Mouse (Mus musculus) brain, embryonic 18.5 days (tissue): ENCODE results near the gene Depdc5.

Experiments
- DNase-seq: peaks from one replicate; pipeline ENCODE4 v3.0.0-alpha.2; 2012; ENCODE audit warnings: low read depth, low spot score

Gene Depdc5

GRCm38 (mm10) chr5:32998783-32999182 is 135.3 kb downstream of the Depdc5 start:
- DNase-seq: no peak

GRCm38 (mm10) chr5:33001111-33001510 is 137.6 kb downstream of the Depdc5 start:
- no peak for DNase-seq

- DNase-seq: no peak
These were observed 139.3 kb downstream of the Depdc5 start for GRCm38 (mm10) chr5:33002781-33003180.

- no peak for DNase-seq
These were observed 140.0 kb downstream of the Depdc5 start for GRCm38 (mm10) chr5:33003500-33003899.

- no peak for DNase-seq
These were observed 140.6 kb downstream of the Depdc5 start for GRCm38 (mm10) chr5:33004110-33004509.

GRCm38 (mm10) chr5:33005442-33006145 is 142.1 kb downstream of the Depdc5 start:
- DNase-seq: no peak

GRCm38 (mm10) chr5:33006670-33007069 is 143.2 kb downstream of the Depdc5 start:
- DNase-seq: no peak

- no peak for DNase-seq
These were observed 143.9 kb downstream of the Depdc5 start for GRCm38 (mm10) chr5:33007371-33007770.

- DNase-seq: no peak
These were observed 145.8 kb downstream of the Depdc5 start for GRCm38 (mm10) chr5:33009301-33009700.

GRCm38 (mm10) chr5:33009818-33010812 is 146.6 kb downstream of the Depdc5 start:
- no peak for DNase-seq

GRCm38 (mm10) chr5:33011132-33012106 is 147.9 kb downstream of the Depdc5 start:
- DNase-seq: no peak

GRCm38 (mm10) chr5:33014096-33014495 is 150.6 kb downstream of the Depdc5 start:
- no peak for DNase-seq

GRCm38 (mm10) chr5:33015579-33015978 is 152.1 kb downstream of the Depdc5 start:
- no peak for DNase-seq

- DNase-seq: no peak
These were observed 154.7 kb downstream of the Depdc5 start for GRCm38 (mm10) chr5:33018189-33018560.

- peak; percentile 94 for DNase-seq
These were observed 155.3 kb downstream of the Depdc5 start, which contains the start of gene Ywhah for GRCm38 (mm10) chr5:33018561-33019425. Gene Ywhah, plus strand, starts transcription at chr5:33018816.

- no peak for DNase-seq
These were observed 155.9 kb downstream of the Depdc5 start for GRCm38 (mm10) chr5:33019426-33019821.

GRCm38 (mm10) chr5:33021622-33022021 is 158.1 kb downstream of the Depdc5 start:
- no peak for DNase-seq

GRCm38 (mm10) chr5:33023337-33023736 is 159.8 kb downstream of the Depdc5 start:
- DNase-seq: no peak

- DNase-seq: no peak
These were observed 161.0 kb downstream of the Depdc5 start for GRCm38 (mm10) chr5:33024474-33024873.

GRCm38 (mm10) chr5:33028656-33029055 is 165.2 kb downstream of the Depdc5 start:
- no peak for DNase-seq
